Mouse (Mus musculus): ENCODE measurements at regions not wholly inside any gene's neighbourhood (a gene's known extent, or its start where the extent isn't known, plus 50 kb on each side); places are given as distances from the start of the nearest gene placed in this dataset.

- Histone ChIP-seq H3K9ac (ENCODE audit: low read length) (no peak overlapping the region), H3K4me2 (replicated peaks; ENCODE audit: low read depth) (no peak overlapping the region), H3K36me3 (ENCODE audit: control insufficient read depth, insufficient read depth, low read length) (no peaks in the 10 kb centered on the region), H3K4me1 (replicated peaks; ENCODE audit: control insufficient read depth, insufficient read depth) (no peaks in the 10 kb centered on the region), H3K27me3 (ENCODE audit: control insufficient read depth, insufficient read depth, low read length) (no peaks in the 10 kb centered on the region), H3K9me3 (ENCODE audit: control insufficient read depth, low read length) (no peaks in the 10 kb centered on the region), H3K4me3 (ENCODE audit: low read depth, low read length) (no peak overlapping the region), H3K27ac (replicated peaks) (no peak overlapping the region)
- DNase-seq (ENCODE audit: low spot score) (no peak), ATAC-seq (ENCODE audit: low FRiP score, low TSS enrichment) (no peak)
- TF ChIP-seq CTCF (IDR thresholded peaks at IDR 0.05; ENCODE audit: low read depth) (no peak), EP300 (optimal IDR thresholded peaks at IDR 0.05) (no peak)
- 66% methylated on average over 4 of the region's 4 CpGs for WGBS
Measured at GRCm38 (mm10) chr11:7944373-7944772, 720.0 kb downstream of the Tns3 start.

GRCm38 (mm10) chr11:7933611-7934010 lies 719.9 kb upstream of the Igfbp3 start:
- Histone ChIP-seq H3K4me3 (ENCODE audit: low read depth, low read length) (no peak overlapping the region), H3K9ac (ENCODE audit: low read length) (no peak overlapping the region), H3K4me2 (replicated peaks; ENCODE audit: low read depth) (no peak overlapping the region), H3K27me3 (ENCODE audit: control insufficient read depth, insufficient read depth, low read length) (no peaks in the 10 kb centered on the region), H3K36me3 (ENCODE audit: control insufficient read depth, insufficient read depth, low read length) (no peaks in the 10 kb centered on the region), H3K27ac (replicated peaks) (no peak overlapping the region), H3K9me3 (ENCODE audit: control insufficient read depth, low read length) (no peaks in the 10 kb centered on the region), H3K4me1 (replicated peaks; ENCODE audit: control insufficient read depth, insufficient read depth) (no peaks in the 10 kb centered on the region)
- 85% methylated on average over 3 of the region's 3 CpGs for WGBS
- DNase-seq (ENCODE audit: low spot score) (no peak), ATAC-seq (ENCODE audit: low FRiP score, low TSS enrichment) (no peak)
- TF ChIP-seq EP300 (optimal IDR thresholded peaks at IDR 0.05) (no peak), CTCF (IDR thresholded peaks at IDR 0.05; ENCODE audit: low read depth) (no peak)

GRCm38 (mm10) chr11:7932638-7933037 lies 718.9 kb upstream of the Igfbp3 start:
- Histone ChIP-seq H3K4me3 (ENCODE audit: low read depth, low read length) (no peak overlapping the region), H3K9ac (ENCODE audit: low read length) (no peak overlapping the region), H3K9me3 (ENCODE audit: control insufficient read depth, low read length) (no peaks in the 10 kb centered on the region), H3K27me3 (ENCODE audit: control insufficient read depth, insufficient read depth, low read length) (no peaks in the 10 kb centered on the region), H3K36me3 (ENCODE audit: control insufficient read depth, insufficient read depth, low read length) (no peaks in the 10 kb centered on the region), H3K27ac (replicated peaks) (no peak overlapping the region), H3K4me1 (replicated peaks; ENCODE audit: control insufficient read depth, insufficient read depth) (no peaks in the 10 kb centered on the region), H3K4me2 (replicated peaks; ENCODE audit: low read depth) (no peak overlapping the region)
- no peak for DNase-seq (ENCODE audit: low spot score)
- ATAC-seq (ENCODE audit: low FRiP score, low TSS enrichment): no peak
- TF ChIP-seq CTCF (IDR thresholded peaks at IDR 0.05; ENCODE audit: low read depth) (no peak), EP300 (optimal IDR thresholded peaks at IDR 0.05) (no peak)
- 86% methylated on average over 5 of the region's 5 CpGs for WGBS

- no peaks in the 10 kb centered on the region for H3K9me3 ChIP-seq (ENCODE audit: control insufficient read depth, low read length)
- ATAC-seq (ENCODE audit: low FRiP score, low TSS enrichment) (no peak), DNase-seq (ENCODE audit: low spot score) (no peak)
- H3K27ac ChIP-seq (replicated peaks): no peak overlapping the region
- no peak overlapping the region for H3K4me2 ChIP-seq (replicated peaks; ENCODE audit: low read depth)
- H3K4me3 ChIP-seq (ENCODE audit: low read depth, low read length): no peak overlapping the region
- TF ChIP-seq EP300 (optimal IDR thresholded peaks at IDR 0.05) (no peak), CTCF (IDR thresholded peaks at IDR 0.05; ENCODE audit: low read depth) (no peak)
- H3K9ac ChIP-seq (ENCODE audit: low read length): no peak overlapping the region
- no peaks in the 10 kb centered on the region for H3K27me3 ChIP-seq (ENCODE audit: control insufficient read depth, insufficient read depth, low read length)
- no peaks in the 10 kb centered on the region for H3K4me1 ChIP-seq (replicated peaks; ENCODE audit: control insufficient read depth, insufficient read depth)
- H3K36me3 ChIP-seq (ENCODE audit: control insufficient read depth, insufficient read depth, low read length): no peaks in the 10 kb centered on the region
- 80% methylated on average over 2 of the region's 3 CpGs for WGBS
Measured at GRCm38 (mm10) chr11:7931064-7931797, 717.5 kb upstream of the Igfbp3 start.

GRCm38 (mm10) chr11:7927676-7928075 lies 714.0 kb upstream of the Igfbp3 start:
- Histone ChIP-seq H3K9ac (ENCODE audit: low read length) (no peak overlapping the region), H3K27ac (replicated peaks) (no peak overlapping the region), H3K9me3 (ENCODE audit: control insufficient read depth, low read length) (no peaks in the 10 kb centered on the region), H3K4me1 (replicated peaks; ENCODE audit: control insufficient read depth, insufficient read depth) (no peaks in the 10 kb centered on the region), H3K4me2 (replicated peaks; ENCODE audit: low read depth) (no peak overlapping the region), H3K4me3 (ENCODE audit: low read depth, low read length) (no peak overlapping the region), H3K36me3 (ENCODE audit: control insufficient read depth, insufficient read depth, low read length) (no peaks in the 10 kb centered on the region), H3K27me3 (ENCODE audit: control insufficient read depth, insufficient read depth, low read length) (no peaks in the 10 kb centered on the region)
- DNase-seq (ENCODE audit: low spot score) (no peak), ATAC-seq (ENCODE audit: low FRiP score, low TSS enrichment) (no peak)
- TF ChIP-seq EP300 (optimal IDR thresholded peaks at IDR 0.05) (no peak), CTCF (IDR thresholded peaks at IDR 0.05; ENCODE audit: low read depth) (no peak)

- Histone ChIP-seq H3K27ac (replicated peaks) (no peak overlapping the region), H3K4me3 (ENCODE audit: low read depth, low read length) (no peak overlapping the region), H3K4me1 (replicated peaks; ENCODE audit: control insufficient read depth, insufficient read depth) (no peaks in the 10 kb centered on the region), H3K4me2 (replicated peaks; ENCODE audit: low read depth) (no peak overlapping the region), H3K27me3 (ENCODE audit: control insufficient read depth, insufficient read depth, low read length) (no peaks in the 10 kb centered on the region), H3K9me3 (ENCODE audit: control insufficient read depth, low read length) (no peaks in the 10 kb centered on the region), H3K9ac (ENCODE audit: low read length) (no peak overlapping the region), H3K36me3 (ENCODE audit: control insufficient read depth, insufficient read depth, low read length) (no peaks in the 10 kb centered on the region)
- no peak for TF ChIP-seq EP300 (optimal IDR thresholded peaks at IDR 0.05)
- TF ChIP-seq CTCF (IDR thresholded peaks at IDR 0.05; ENCODE audit: low read depth): no peak
- no peak for ATAC-seq (ENCODE audit: low FRiP score, low TSS enrichment)
- no peak for DNase-seq (ENCODE audit: low spot score)
- WGBS: 53% methylated on average over 3 of the region's 3 CpGs
Measured at GRCm38 (mm10) chr11:7912036-7912435, 698.3 kb upstream of the Igfbp3 start.
